Mouse (Mus musculus) MEL (cell line): ENCODE measurements at regions not wholly inside any gene's neighbourhood (a gene's known extent, or its start where the extent isn't known, plus 50 kb on each side); places are given as distances from the start of the nearest gene placed in this dataset.

Experiments
- DNase-seq: peaks from one replicate; pipeline ENCODE4 v3.0.0; 2011; ENCODE audit warnings: low read depth, low spot score
- H3K27ac ChIP-seq: 2 replicates; pipeline ENCODE4 v1.5.1; 2012; ENCODE audit warnings: low read depth, mild to moderate bottlenecking, control low read depth, low read length, moderate library complexity; ENCODE audit not compliant: control insufficient read depth
- H3K27me3 ChIP-seq, 2 experiments: fragments of 150-350 bp in 1 of 2; sonication (generic) in 1 of 2; 2 replicates each; pipeline ENCODE4 v1.6.1; 2012; ENCODE audit warnings: low read length in 2 of 2, mild to moderate bottlenecking in 2 of 2, improper control_type of control experiment in 1 of 2, moderate library complexity in 1 of 2; ENCODE audit not compliant: insufficient read depth in 2 of 2, control insufficient read depth in 1 of 2
- H3K36me3 ChIP-seq, 2 experiments: 2 replicates each; pipeline ENCODE4 v1.6.1; 2012 to 2014; ENCODE audit warnings: low read length in 2 of 2, improper control_type of control experiment in 1 of 2, inconsistent platforms in 1 of 2, mild to moderate bottlenecking in 1 of 2; ENCODE audit not compliant: insufficient read depth in 2 of 2, control insufficient read depth in 1 of 2
- H3K4me1 ChIP-seq, 2 experiments: fragments of 150-350 bp in 1 of 2; sonication (generic) in 1 of 2; 2 replicates each; pipeline ENCODE4 v1.6.1; 2012; ENCODE audit warnings: low read length in 2 of 2, improper control_type of control experiment in 1 of 2, mild to moderate bottlenecking in 1 of 2; ENCODE audit not compliant: insufficient read depth in 2 of 2, control insufficient read depth in 1 of 2
- H3K4me3 ChIP-seq, 2 experiments: fragments of 150-350 bp in 1 of 2; sonication (generic) in 1 of 2; 2 replicates each; pipeline ENCODE4 v1.5.1; 2012; ENCODE audit warnings: low read depth in 2 of 2, low read length in 2 of 2, mild to moderate bottlenecking in 2 of 2, moderate library complexity in 2 of 2, control low read depth in 1 of 2, improper control_type of control experiment in 1 of 2; ENCODE audit not compliant: control insufficient read depth in 1 of 2, insufficient read depth in 1 of 2
- H3K79me2 ChIP-seq: 2 replicates; pipeline ENCODE4 v1.6.1; 2012; ENCODE audit warnings: mild to moderate bottlenecking, low read length, moderate library complexity; ENCODE audit not compliant: control insufficient read depth, poor library complexity, insufficient read depth
- H3K9ac ChIP-seq: 2 replicates; pipeline ENCODE4 v1.6.1; 2012; ENCODE audit warnings: low read depth, mild to moderate bottlenecking, control low read depth, low read length, moderate library complexity; ENCODE audit not compliant: control insufficient read depth, poor library complexity, severe bottlenecking
- H3K9me3 ChIP-seq: fragments of 150-350 bp; sonication (generic); replicated peaks from 2 replicates; pipeline ENCODE4 v1.6.1; 2012; ENCODE audit warnings: mild to moderate bottlenecking, low read length, improper control_type of control experiment, moderate library complexity; ENCODE audit not compliant: insufficient read depth
- BHLHE40 ChIP-seq: IDR thresholded peaks from 2 replicates; pipeline ENCODE4 v1.6.1; 2012; ENCODE audit warnings: low read depth, mild to moderate bottlenecking, inconsistent platforms, low read length, improper control_type of control experiment, borderline replicate concordance
- CTCF ChIP-seq, 3 experiments: IDR thresholded peaks in 2 of 3; conservative IDR thresholded peaks in 1 of 3; 2 replicates each; pipeline ENCODE4 v1.5.1; 2011 to 2012; ENCODE audit warnings: low read length in 3 of 3, low read depth in 2 of 3, mild to moderate bottlenecking in 2 of 3, improper control_type of control experiment in 1 of 3, inconsistent platforms in 1 of 3, mixed read lengths in 1 of 3, moderate library complexity in 1 of 3; ENCODE audit not compliant: control insufficient read depth in 1 of 3, insufficient read depth in 1 of 3, poor library complexity in 1 of 3, severe bottlenecking in 1 of 3
- E2F4 ChIP-seq: IDR thresholded peaks from 2 replicates; pipeline ENCODE4 v1.6.1; 2011; ENCODE audit warnings: low read depth, low read length, improper control_type of control experiment, borderline replicate concordance
- ELF1 ChIP-seq: IDR thresholded peaks from 2 replicates; pipeline ENCODE4 v1.6.1; 2014; ENCODE audit warnings: low read depth, mild to moderate bottlenecking, inconsistent platforms, low read length, improper control_type of control experiment, moderate library complexity
- EP300 ChIP-seq, 2 experiments: IDR thresholded peaks; 2 replicates each; pipeline ENCODE4 v1.6.1; 2011; ENCODE audit warnings: improper control_type of control experiment in 2 of 2, low read length in 2 of 2, low read depth in 1 of 2, mild to moderate bottlenecking in 1 of 2
- JUND ChIP-seq: IDR thresholded peaks from 2 replicates; pipeline ENCODE4 v1.6.1; 2011; ENCODE audit warnings: low read depth, mild to moderate bottlenecking, improper control_type of control experiment, low read length
- KAT2A ChIP-seq: conservative IDR thresholded peaks from 2 replicates; pipeline ENCODE4 v1.6.1; 2012; ENCODE audit warnings: low read depth, low read length, improper control_type of control experiment, inconsistent platforms
- MAZ ChIP-seq: IDR thresholded peaks from 2 replicates; pipeline ENCODE4 v1.6.1; 2012; ENCODE audit warnings: low read depth, mild to moderate bottlenecking, inconsistent platforms, low read length, improper control_type of control experiment
- MXI1 ChIP-seq: IDR thresholded peaks from 2 replicates; pipeline ENCODE4 v1.6.1; 2011; ENCODE audit warnings: mild to moderate bottlenecking, low read depth, low read length, improper control_type of control experiment
- MYB ChIP-seq: IDR thresholded peaks from 2 replicates; pipeline ENCODE4 v1.6.1; 2011; ENCODE audit warnings: mild to moderate bottlenecking, low read depth, low read length, improper control_type of control experiment
- NRF1 ChIP-seq: IDR thresholded peaks from 2 replicates; pipeline ENCODE4 v1.6.1; 2014; ENCODE audit warnings: low read depth, mild to moderate bottlenecking, inconsistent platforms, low read length, improper control_type of control experiment, moderate library complexity; ENCODE audit not compliant: poor library complexity, insufficient read depth, severe bottlenecking
- POLR2A ChIP-seq, 2 experiments: IDR thresholded peaks; 2 replicates each; pipeline ENCODE4 v1.6.1; 2011 to 2012; ENCODE audit warnings: low read length in 2 of 2, mild to moderate bottlenecking in 2 of 2, control low read depth in 1 of 2, improper control_type of control experiment in 1 of 2, low read depth in 1 of 2, moderate library complexity in 1 of 2; ENCODE audit not compliant: control insufficient read depth in 1 of 2, insufficient read depth in 1 of 2, poor library complexity in 1 of 2
- POLR2AphosphoS5 ChIP-seq: IDR thresholded peaks from 2 replicates; pipeline ENCODE4 v1.6.1; 2012; ENCODE audit warnings: low read depth, borderline replicate concordance, mild to moderate bottlenecking, inconsistent platforms, low read length, moderate library complexity, mixed read lengths
- RAD21 ChIP-seq: IDR thresholded peaks from 2 replicates; pipeline ENCODE4 v1.6.1; 2011; ENCODE audit warnings: mild to moderate bottlenecking, low read depth, low read length, improper control_type of control experiment
- SIN3A ChIP-seq: IDR thresholded peaks from 2 replicates; pipeline ENCODE4 v1.6.1; 2012; ENCODE audit warnings: low read length, improper control_type of control experiment, inconsistent platforms
- SMC3 ChIP-seq: IDR thresholded peaks from 2 replicates; pipeline ENCODE4 v1.6.1; 2011; ENCODE audit warnings: low read depth, low read length, improper control_type of control experiment
- TAL1 ChIP-seq: IDR thresholded peaks from 2 replicates; pipeline ENCODE4 v1.6.1; 2012; ENCODE audit warnings: mild to moderate bottlenecking, inconsistent platforms, low read length, moderate library complexity, mixed read lengths
- TBP ChIP-seq: IDR thresholded peaks from 2 replicates; pipeline ENCODE4 v1.8.0; 2011; ENCODE audit warnings: low read depth, low read length, improper control_type of control experiment
- UBTF ChIP-seq: IDR thresholded peaks from 2 replicates; pipeline ENCODE4 v1.6.1; 2012; ENCODE audit warnings: low read depth, mild to moderate bottlenecking, inconsistent platforms, low read length, improper control_type of control experiment, moderate library complexity, borderline replicate concordance; ENCODE audit not compliant: insufficient read depth
- USF2 ChIP-seq, 2 experiments: IDR thresholded peaks; 2 replicates each; pipeline ENCODE4 v1.6.1; 2011 to 2012; ENCODE audit warnings: improper control_type of control experiment in 2 of 2, low read length in 2 of 2, borderline replicate concordance in 1 of 2, inconsistent platforms in 1 of 2, low read depth in 1 of 2, mild to moderate bottlenecking in 1 of 2; ENCODE audit not compliant: insufficient read depth in 1 of 2
- ZC3H11A ChIP-seq: IDR thresholded peaks from 2 replicates; pipeline ENCODE4 v1.6.1; 2012; ENCODE audit warnings: low read depth, mild to moderate bottlenecking, inconsistent platforms, low read length, improper control_type of control experiment
- ZKSCAN1 ChIP-seq: IDR thresholded peaks from 2 replicates; pipeline ENCODE4 v1.6.1; 2012; ENCODE audit warnings: low read depth, mild to moderate bottlenecking, inconsistent platforms, low read length, improper control_type of control experiment, moderate library complexity

DNA sequence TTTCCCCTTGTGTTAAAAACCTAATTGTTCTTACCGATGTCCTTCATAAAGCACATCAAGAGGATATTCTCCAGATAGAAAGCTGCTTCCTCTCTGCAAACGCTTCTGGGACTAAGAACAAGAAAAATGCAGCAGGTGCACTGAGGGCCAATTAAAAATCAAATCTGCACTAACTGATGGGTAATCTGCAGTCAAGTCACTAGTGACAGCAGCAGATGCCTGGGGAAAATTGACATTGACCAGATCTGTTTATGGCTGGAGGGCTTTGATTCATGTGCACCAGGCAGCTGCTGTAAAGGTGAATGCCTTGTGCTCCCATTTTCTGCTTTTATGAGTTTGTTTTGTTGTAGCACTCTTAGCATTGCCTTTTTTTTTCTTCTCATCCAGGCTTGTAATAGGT lies 1271.0 kb downstream of the Pla2g4a start:
- no peaks in the 10 kb centered on the region for H3K79me2 ChIP-seq
- no peaks in the 10 kb centered on the region for H3K27me3 ChIP-seq
- DNase-seq: no peak
- no peak overlapping the region for H3K27ac ChIP-seq
- H3K4me1 ChIP-seq: no peaks in the 10 kb centered on the region
- TF ChIP-seq RAD21 (no peak), TAL1 (no peak), JUND (no peak), MYB (no peak), USF2 (IDR thresholded peaks at IDR 0.05; ENCODE audit: borderline replicate concordance in 1 of 2, insufficient read depth in 1 of 2, low read depth in 1 of 2, low read length in 2 of 2) (no peak), MXI1 (no peak), POLR2A (IDR thresholded peaks at IDR 0.05; ENCODE audit: control insufficient read depth in 1 of 2, insufficient read depth in 1 of 2, low read depth in 1 of 2, low read length in 2 of 2, poor library complexity in 1 of 2) (no peak), NRF1 (no peak), CTCF (IDR thresholded peaks at IDR 0.05 in 2 of 3, conservative IDR thresholded peaks at IDR 0.05 in 1 of 3; ENCODE audit: control insufficient read depth in 1 of 3, insufficient read depth in 1 of 3, low read depth in 2 of 3, low read length in 3 of 3, poor library complexity in 1 of 3, severe bottlenecking in 1 of 3) (no peak), ELF1 (no peak), MAZ (no peak), ZKSCAN1 (no peak), E2F4 (no peak), ZC3H11A (no peak), BHLHE40 (no peak), TBP (no peak), SIN3A (no peak), KAT2A (no peak), POLR2AphosphoS5 (no peak)
- TF ChIP-seq, all 39 proteins: peak for 0
- Histone ChIP-seq H3K36me3 (no peaks in the 10 kb centered on the region), H3K9ac (no peak overlapping the region), H3K9me3 (no peaks in the 10 kb centered on the region), H3K4me3 (no peak overlapping the region)

DNA sequence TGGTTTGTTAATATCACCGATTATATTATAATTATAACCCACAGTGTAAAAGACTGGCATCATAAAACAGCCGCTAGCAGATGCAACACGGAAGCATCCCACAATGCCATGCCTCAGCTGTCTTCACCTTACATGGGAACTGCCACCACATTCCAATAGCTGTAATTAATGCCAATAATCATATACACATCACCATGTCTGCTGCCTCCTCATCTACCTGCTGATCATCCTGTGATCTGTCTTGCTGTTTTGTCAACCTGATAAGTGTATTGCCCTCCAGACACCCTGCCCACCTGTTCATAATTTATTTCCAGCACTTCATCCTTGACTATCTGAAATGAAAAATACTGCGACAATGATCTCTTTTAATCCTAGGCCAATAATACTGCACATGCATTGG lies 1271.5 kb downstream of the Pla2g4a start:
- no peaks in the 10 kb centered on the region for H3K9me3 ChIP-seq
- no peak for DNase-seq
- no peaks in the 10 kb centered on the region for H3K4me1 ChIP-seq
- no peak overlapping the region for H3K27ac ChIP-seq
- no peak overlapping the region for H3K9ac ChIP-seq
- no peak overlapping the region for H3K4me3 ChIP-seq
- TF ChIP-seq RAD21 (no peak), EP300 (IDR thresholded peaks at IDR 0.05; ENCODE audit: low read depth in 1 of 2, low read length in 2 of 2) (no peak), BHLHE40 (no peak), ZKSCAN1 (no peak), E2F4 (no peak), UBTF (no peak), MYB (no peak), KAT2A (no peak), NRF1 (no peak), SMC3 (no peak), USF2 (IDR thresholded peaks at IDR 0.05; ENCODE audit: borderline replicate concordance in 1 of 2, insufficient read depth in 1 of 2, low read depth in 1 of 2, low read length in 2 of 2) (no peak), POLR2A (IDR thresholded peaks at IDR 0.05; ENCODE audit: control insufficient read depth in 1 of 2, insufficient read depth in 1 of 2, low read depth in 1 of 2, low read length in 2 of 2, poor library complexity in 1 of 2) (no peak), CTCF (IDR thresholded peaks at IDR 0.05 in 2 of 3, conservative IDR thresholded peaks at IDR 0.05 in 1 of 3; ENCODE audit: control insufficient read depth in 1 of 3, insufficient read depth in 1 of 3, low read depth in 2 of 3, low read length in 3 of 3, poor library complexity in 1 of 3, severe bottlenecking in 1 of 3) (no peak), MAZ (no peak)
- no peaks in the 10 kb centered on the region for H3K36me3 ChIP-seq
- no peaks in the 10 kb centered on the region for H3K27me3 ChIP-seq
- no peaks in the 10 kb centered on the region for H3K79me2 ChIP-seq
